Mouse (Mus musculus) lung, adult 2 months (tissue): ENCODE measurements at regions not wholly inside any gene's neighbourhood (a gene's known extent, or its start where the extent isn't known, plus 50 kb on each side); places are given as distances from the start of the nearest gene placed in this dataset.
A peak's percentile ranks its signal among the peaks of the same experiment; 100 is the strongest.

Experiments used
- DNase-seq: peaks from one replicate; pipeline ENCODE4 v3.0.0; 2022
- H3K4me1 ChIP-seq: fragments of 200-500 bp; 2 replicates; pipeline ENCODE4 v1.6.1; 2011; ENCODE audit warnings: low read length; ENCODE audit not compliant: control insufficient read depth, insufficient read depth
- H3K4me3 ChIP-seq: fragments of 200-500 bp; replicated peaks from 2 replicates; pipeline ENCODE3; 2011; ENCODE audit warnings: low read depth, mild to moderate bottlenecking, control low read depth, low read length; ENCODE audit errors: extremely low read depth
- CTCF ChIP-seq: fragments of 200-500 bp; IDR thresholded peaks from 2 replicates; pipeline ENCODE4 v1.5.1; 2011; ENCODE audit warnings: mild to moderate bottlenecking, low read length, control low read depth; ENCODE audit not compliant: insufficient read depth
- POLR2A ChIP-seq: fragments of 200-500 bp; IDR thresholded peaks from 2 replicates; pipeline ENCODE4 v1.6.1; 2011; ENCODE audit warnings: low read depth, mild to moderate bottlenecking, control low read depth, low read length, borderline replicate concordance; ENCODE audit errors: extremely low read depth
- WGBS: fragments of 180-500 bp; shearing (Covaris S2); methylation state at CpG from one replicate; pipeline ENCODE4 v1.1.7; 2018; 5-methylcytosine and 5-hydroxymethylcytosine counted together

DNA sequence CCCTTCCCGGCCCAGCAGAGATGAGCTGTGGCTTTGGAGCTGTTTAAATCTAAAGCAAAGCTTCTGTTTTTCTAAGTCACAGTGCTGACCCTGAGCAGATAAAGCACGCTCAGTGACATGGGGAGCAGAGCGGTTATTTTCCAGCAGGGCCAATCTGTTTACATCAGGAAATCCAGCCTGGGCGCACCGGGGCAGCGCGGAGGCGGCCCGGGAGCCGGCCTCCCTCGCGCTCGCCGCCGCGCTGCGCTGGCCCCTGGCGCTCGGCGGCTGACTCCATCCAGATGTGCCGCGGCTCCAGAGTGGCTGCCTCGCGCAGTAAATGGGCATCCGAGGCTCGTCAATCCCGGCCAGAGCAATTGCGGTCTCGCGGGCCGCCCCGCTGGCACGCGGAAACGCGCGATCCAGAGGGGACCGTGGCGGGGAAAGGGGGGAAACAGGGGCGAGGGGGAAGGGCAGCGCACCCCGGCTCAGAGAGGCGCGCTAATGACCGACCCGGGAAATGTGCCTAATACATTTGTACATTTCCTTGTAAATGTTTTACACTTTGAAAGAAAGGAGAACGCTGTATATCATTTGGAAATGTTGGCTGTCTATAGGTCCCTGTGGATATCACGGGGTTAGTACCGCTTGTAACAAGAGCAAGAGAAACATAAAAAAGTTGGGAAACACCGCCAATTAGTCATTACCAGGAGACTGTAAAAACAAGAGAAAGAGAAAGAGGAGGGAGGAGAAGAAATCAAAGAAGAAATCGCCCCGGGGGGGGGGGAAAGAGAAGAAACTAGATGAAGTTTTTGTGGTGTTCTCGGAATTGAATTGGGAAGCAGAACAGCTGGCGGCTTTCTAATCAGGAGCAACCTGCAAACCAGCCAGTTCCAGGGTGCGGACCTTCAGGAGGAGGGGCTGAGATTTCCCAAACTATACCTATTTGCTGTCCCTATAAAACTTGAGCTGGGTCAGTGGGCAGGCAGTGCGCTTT, 178.6 kb downstream of the Efcab1 start:
- H3K4me3 ChIP-seq, result peak overlapping the region; percentile 29
- 2% methylated on average over 55 of the region's 56 CpGs for WGBS
- TF ChIP-seq CTCF, result no peak
- no peak for TF ChIP-seq POLR2A
- peak; percentile 7 for DNase-seq
- H3K4me1 ChIP-seq, result no peaks in the 10 kb centered on the region

GRCm38 (mm10) chr16:15086556-15086955, 180.2 kb downstream of the Efcab1 start:
- Histone ChIP-seq H3K4me1 (no peaks in the 10 kb centered on the region), H3K4me3 (no peak overlapping the region)
- DNase-seq, result no peak
- WGBS, result 74% methylated on average over 4 of the region's 4 CpGs
- TF ChIP-seq POLR2A (no peak), CTCF (no peak)

DNA sequence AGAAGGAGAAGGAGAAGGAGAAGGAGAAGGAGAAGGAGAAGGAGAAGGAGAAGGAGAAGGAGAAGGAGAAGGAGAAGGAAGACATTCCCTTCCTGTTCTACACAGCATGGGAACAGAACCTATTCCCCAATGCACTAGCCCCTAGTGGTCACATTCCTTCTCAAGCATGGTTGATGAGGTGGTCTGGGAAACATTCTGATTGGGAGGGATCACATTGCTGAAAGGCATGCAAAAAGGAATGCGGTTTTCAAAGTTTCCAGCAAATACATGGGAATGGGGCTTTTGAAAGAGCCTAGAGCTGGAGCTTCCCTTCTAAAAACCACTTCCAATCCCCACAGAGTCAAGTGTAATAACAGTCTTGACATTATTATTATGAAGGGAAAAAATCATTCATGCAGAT, 197.5 kb downstream of the Efcab1 start:
- no peak for DNase-seq
- WGBS, result 51% methylated on average over 1 of the region's 1 CpGs
- no peak for TF ChIP-seq CTCF
- no peak for TF ChIP-seq POLR2A
- Histone ChIP-seq H3K4me3 (no peak overlapping the region), H3K4me1 (no peaks in the 10 kb centered on the region)

GRCm38 (mm10) chr16:15107234-15107633, 200.8 kb downstream of the Efcab1 start:
- no peak for DNase-seq
- no peak for TF ChIP-seq CTCF
- TF ChIP-seq POLR2A, result no peak
- WGBS, result 88% methylated on average over 1 of the region's 1 CpGs
- no peaks in the 10 kb centered on the region for H3K4me1 ChIP-seq
- no peak overlapping the region for H3K4me3 ChIP-seq

DNA sequence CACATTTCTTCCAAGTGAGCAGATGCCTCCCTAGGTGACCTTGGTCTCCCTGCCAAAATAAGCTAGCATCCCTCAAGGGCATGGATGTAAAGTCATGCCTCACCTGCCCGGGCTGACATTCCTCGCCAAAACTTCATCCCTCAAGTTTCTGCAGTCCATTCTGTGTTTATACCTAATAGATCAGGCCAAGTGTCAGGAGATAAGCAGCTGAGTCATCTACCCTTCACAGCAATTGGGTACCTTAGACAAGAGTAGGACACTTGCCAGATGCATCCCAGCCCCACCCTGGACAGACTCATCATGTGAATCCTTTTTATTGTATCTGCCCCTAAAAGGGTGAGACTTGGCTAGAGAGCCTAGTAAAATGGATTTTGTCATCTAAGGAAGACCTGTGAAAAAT, 204.1 kb upstream of the Gm21897 start:
- 65% methylated on average over 2 of the region's 2 CpGs for WGBS
- no peak for DNase-seq
- Histone ChIP-seq H3K4me3 (no peak overlapping the region), H3K4me1 (no peaks in the 10 kb centered on the region)
- no peak for TF ChIP-seq POLR2A

DNA sequence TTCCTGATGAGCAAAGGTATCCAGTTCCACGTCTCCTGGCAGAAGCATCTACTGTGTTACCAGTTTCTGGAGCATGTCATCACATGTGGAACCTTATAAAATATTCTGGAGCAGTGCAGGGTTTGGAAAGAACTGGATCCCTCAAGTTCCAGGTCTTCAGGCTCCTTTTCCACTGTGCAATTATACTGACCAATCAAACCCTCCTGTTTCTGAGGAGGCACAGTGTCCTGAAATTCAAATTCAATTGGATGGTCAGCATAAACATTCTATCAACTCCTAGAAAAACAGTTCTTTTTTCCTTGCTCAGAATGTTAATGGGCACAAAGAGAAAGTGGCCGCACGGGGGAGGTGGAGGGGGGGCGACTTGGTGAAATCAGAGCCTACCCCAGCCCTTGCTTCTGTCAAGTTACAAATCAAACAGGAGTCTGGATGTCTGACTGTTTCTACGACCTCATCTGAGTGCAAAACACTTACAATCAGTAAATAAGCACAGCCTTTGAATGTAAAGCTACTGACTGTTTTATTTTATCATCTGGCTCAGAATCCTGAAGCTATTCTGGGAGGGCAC, 203.2 kb upstream of the Gm21897 start:
- no peak overlapping the region for H3K4me3 ChIP-seq
- no peak for TF ChIP-seq POLR2A
- 23% methylated on average over 5 of the region's 5 CpGs for whole genome bisulfite sequencing
- H3K4me1 ChIP-seq, result no peaks in the 10 kb centered on the region
- no peak for DNase-seq

GRCm38 (mm10) chr16:15114574-15115230, 202.6 kb upstream of the Gm21897 start:
- no peak overlapping the region for H3K4me3 ChIP-seq
- no peaks in the 10 kb centered on the region for H3K4me1 ChIP-seq
- DNase-seq, result no peak
- TF ChIP-seq POLR2A (no peak), CTCF (no peak)
- WGBS, result 44% methylated on average over 4 of the region's 4 CpGs

DNA sequence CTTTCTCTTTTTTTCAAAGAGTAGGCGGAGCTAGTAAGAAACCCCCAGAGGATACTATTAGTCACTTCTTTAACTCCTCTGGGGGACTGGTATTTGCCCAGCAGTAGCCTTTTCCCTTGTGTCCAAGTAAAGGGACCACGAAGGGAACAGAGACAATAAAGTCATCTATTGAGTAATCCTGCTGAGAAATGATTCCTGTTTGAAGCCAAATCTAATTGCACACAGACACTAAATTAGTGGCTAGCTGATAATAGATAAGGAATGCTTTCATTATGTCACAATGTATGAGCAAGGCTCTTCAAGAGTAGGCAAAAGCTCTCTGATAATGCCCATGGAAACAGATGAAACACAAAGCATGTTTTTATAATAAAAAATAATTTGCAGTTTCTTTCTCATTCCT, 201.9 kb upstream of the Gm21897 start:
- no peak for DNase-seq
- no peak overlapping the region for H3K4me3 ChIP-seq
- TF ChIP-seq POLR2A (no peak), CTCF (no peak)
- H3K4me1 ChIP-seq, result no peaks in the 10 kb centered on the region
- WGBS, result 51% methylated on average over 2 of the region's 2 CpGs

DNA sequence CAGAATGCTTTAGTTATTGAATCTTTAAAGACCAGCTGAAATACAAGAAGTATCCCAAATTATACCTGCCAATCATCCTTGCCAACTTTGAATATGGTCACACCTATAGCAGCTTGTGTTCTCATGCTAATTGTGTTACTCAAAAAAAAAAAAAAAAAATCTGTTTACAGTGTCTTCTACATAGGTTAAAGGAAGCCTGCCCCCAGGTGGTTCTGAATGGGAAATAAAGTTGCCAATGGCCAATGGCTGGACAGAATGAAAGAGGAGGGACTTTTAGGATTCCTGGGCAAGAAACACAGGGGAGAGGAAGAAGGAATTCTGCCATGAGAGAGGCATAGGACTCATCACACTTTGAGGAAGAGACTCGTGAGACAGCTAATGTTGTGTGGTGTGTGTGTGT, 197.5 kb upstream of the Gm21897 start:
- WGBS, result 72% methylated on average over 1 of the region's 1 CpGs
- no peaks in the 10 kb centered on the region for H3K4me1 ChIP-seq
- TF ChIP-seq POLR2A (no peak), CTCF (no peak)
- no peak for DNase-seq
- no peak overlapping the region for H3K4me3 ChIP-seq
